Mouse (Mus musculus) ovary, postnatal 10 days (tissue): ENCODE data around the gene Cyp2j9.
A peak's percentile ranks its signal among the peaks of the same experiment; 100 is the strongest.
"Not testable (repeated sequence)": the region's sequence is repeated elsewhere in the genome, so short reads cannot be mapped to it uniquely, and the experiment has no call there.

Experiments used
- DNase-seq: peaks from one replicate; pipeline ENCODE4 v3.0.0; 2022; ENCODE audit warnings: low spot score

Cyp2j9 gene

DNA sequence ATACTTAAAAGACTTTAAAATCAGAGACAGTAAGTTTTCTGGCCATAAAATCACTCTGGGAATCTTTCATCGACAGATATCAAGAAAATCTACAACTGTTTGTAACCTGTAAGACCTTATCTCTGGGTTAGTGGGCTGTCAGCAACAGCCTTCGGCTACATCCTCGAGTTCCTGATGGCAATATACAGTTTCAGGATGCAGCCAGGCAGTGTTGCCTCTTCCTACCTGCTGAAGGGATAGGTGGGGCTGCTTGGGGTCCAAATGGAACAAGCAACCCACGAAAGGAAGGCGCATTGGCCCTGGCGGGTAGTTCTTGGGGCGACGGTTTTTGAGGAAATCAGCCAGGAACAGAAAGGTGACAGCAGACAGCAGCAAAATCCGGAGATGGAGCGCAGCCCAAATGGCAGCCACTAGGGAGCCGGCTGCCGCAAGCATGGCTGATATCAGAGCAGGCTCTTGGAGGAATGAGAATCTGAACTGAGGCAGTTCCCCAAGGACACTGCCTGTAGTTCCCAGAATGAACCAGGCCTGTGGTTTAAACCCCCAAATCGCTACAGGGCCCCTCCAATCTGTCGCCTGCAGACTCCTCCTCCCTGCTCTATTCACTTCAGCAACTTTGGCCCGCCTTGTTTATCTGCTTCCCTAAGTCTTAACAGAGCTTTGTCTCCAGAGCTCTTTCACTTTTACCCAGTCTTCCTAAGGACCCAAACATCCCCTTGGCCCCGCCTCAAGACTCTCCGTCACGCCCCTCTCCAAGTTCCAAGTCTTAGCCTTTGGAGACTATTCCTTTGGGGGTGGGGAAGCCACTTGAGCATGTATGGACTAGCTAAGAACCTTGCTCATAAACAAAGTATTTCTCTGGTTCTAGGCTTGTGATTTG, at the start of gene Cyp2j9:
Gene Cyp2j9, minus strand, starts transcription at position 668 of the 880 bp plus-strand sequence.
- DNase-seq = peak; percentile 44

DNA sequence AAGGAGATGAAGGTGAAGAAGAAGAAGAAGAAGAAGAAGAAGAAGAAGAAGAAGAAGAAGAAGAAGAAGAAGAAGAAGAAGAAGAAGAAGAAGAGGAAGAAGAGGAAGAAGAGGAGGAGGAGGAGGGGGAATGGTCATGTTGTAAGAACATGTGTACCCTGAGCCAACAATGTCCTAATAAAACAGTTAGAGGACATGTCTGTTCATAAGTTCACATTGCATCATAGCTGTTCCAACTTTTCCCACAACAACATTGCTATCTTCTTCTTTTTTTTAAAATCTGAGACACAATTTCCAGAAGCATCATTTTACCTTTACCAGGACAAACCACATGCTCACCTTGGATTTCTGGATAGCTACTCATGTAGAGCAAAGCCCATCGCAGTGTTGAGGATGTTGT, 44.1 kb upstream of the Cyp2j9 start:
- DNase-seq = no peak

DNA sequence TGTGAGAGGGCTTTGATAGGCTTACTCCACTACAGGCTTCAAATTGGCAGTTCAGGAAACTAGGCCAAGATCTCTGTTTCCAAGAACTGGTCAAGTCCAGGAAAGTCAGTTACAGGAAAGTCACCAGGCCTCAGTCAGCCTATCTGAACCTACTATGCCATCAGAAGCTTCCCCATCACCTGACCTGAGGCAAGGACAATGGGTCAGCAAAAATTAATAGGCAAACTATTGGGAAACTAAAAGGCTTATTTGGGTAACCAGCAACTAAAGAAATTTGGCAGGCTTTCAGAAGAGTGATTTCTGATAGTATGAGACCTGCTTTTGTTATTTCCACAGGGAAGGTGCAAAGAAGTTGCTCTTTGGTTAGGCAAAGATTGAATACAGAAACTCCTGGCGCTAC, 31.1 kb upstream of the Cyp2j9 start:
- DNase-seq = no peak

DNA sequence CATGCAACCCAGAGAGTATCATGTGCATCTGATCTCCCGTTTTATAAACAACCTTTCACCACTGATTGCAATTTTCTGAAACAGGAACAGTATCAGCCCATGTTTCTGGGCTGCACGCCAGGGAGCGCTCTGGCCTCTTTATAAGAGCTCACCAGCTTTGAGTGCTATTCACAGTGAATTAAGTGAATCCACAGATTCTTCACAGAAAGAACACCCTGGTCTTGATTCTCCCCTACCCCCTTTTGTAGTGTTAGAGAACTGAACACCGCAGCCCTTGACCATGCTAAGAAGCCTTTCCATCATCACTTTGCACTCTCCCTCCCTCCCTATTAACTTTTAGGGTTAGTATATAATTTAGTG, 393 bp upstream of the Cyp2j9 start:
- no peak for DNase-seq

DNA sequence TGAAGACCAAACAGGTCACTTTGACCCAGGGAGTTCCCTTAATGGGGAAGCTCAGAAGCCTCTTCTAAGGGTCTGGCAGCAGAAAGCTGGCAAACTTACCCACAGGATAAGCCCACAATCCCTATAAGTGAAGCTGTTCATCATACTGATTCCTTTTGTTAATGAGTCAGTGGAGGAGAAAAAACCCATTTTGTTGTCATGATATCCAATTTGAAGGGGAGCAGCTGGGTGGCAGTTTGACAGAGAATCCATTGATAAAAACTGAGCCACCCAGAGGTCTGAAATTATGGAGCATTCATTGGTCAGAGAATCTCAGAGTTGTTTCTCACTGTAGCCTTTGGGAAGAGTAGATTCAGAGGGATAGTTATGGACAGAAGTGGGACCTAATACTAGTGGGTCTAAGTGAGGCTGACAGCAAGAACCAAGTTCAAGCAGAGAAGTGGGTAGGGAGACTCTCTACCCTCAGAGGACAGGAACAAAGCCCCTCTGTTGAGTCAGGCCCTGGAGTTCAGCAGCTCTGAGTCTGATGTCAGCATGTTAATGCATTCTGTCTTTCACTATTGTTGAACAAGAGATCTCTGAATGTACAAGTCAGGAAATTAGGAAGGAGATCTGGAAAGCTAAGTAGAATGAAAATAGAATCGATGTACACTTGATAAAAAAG, 9.8 kb downstream of the Cyp2j9 start:
- DNase-seq = no peak

DNA sequence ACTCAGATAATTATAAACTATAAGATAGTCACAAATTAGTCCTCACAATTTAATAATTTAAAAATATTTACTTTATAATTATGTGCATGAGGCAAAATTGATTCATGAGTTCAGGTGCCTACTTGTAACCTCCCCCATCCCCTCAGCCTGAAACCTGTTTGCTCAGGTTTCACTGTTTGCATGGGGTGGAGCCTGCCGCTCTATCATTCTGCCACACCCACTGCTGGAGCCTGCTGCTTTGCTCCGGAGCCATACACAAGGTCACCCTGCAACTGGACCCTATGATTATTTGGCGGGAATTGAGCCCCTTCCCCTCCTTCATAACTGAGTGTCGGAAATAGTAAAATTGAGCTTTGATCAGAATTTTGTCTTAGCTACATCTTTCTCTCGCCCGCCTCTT, 11.0 kb downstream of the Cyp2j9 start:
- DNase-seq = not testable (repeated sequence)

DNA sequence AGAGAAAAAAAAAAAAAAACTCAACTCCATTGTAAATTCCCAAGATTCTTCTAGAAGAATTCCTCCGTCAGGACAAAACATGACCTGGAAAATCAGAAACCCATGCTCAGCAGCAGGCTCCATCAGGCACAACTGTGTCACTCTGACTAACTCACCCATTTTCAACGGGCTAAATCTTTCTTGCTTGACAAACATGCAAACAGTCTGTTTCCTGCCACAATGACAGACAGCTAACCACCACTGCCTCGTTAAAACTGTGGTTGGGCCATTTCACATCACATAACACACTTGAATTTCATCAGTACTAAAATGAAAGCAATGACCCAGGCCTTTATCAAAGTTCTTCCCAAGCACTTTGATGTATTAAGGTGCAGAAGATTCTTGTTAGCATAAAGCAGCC, 21.9 kb downstream of the Cyp2j9 start:
- DNase-seq = no peak

DNA sequence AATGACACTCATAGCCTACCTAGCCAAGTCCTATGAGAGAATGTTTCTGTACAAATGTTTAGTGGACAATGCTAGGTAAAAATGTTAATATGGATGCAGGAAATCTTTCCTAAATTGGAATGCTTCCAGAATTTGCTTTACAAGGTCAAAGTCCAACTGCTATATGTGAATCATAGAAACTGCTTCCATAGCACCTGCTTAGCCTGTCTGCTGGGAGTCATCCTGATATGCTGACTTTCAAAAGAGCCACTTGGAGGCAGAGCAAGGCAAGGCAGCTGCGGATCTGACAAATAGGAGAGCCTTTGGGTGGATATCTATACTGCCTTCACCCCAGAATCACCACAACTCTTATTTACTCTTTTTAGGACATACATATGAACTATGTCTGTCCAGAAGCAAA, 23.4 kb downstream of the Cyp2j9 start:
- no peak for DNase-seq

DNA sequence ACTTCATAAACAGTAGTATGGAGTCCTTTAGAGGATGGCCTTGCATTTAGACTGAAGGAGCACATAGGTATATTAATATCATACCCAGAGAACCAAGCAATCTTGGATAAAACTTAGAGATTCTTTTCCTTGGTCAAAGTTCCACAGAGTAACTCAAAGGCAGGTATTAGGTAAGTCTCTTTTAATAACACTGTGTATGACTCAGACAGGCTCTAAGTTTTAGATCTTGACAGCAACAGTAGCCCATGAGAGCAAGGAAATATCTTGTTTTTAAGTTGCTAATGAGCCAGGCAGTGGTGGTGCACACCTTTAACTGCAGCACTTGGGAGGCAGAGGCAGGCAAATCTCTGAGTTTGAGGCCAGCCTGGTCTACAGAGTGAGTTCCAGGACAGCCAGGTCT, 25.6 kb downstream of the Cyp2j9 start:
- DNase-seq = no peak

DNA sequence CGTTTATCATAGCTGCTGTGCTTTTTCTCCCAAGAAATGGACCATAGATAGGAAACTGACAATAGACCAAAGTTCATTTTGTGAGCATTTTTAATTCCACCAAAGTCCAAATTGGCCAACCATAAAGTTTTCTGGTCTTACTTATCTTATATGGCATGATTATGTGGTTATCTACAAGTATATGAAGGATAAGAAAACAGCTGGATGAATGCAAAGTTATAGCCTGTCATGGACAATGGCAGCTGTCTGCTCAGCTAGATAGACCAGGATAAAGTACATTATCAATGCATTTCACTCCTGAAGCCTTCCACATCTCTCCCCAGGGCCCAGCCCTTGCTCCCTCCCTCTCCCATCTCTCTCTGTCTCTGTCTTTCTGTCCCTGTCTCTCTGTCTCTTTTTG, 30.9 kb downstream of the Cyp2j9 start:
- no peak for DNase-seq

DNA sequence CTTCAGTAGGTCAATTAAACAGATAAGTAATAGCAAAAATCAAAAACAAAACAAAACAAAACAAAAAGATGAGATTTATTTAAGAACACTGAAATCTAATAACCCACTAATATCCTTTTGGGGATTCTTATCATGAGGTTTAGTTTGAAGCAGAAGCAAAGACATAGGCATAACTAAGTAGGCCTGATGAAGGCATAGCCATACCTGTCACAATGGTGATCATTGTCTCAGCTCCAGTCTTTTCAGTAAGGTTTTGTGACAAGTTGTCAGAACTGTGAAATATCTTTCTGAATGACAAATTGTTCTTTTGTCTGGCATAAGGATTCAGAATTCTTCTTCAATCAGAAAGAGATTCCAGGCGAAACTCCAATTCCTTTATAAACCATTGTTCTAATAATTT, 31.6 kb downstream of the Cyp2j9 start:
- no peak for DNase-seq

DNA sequence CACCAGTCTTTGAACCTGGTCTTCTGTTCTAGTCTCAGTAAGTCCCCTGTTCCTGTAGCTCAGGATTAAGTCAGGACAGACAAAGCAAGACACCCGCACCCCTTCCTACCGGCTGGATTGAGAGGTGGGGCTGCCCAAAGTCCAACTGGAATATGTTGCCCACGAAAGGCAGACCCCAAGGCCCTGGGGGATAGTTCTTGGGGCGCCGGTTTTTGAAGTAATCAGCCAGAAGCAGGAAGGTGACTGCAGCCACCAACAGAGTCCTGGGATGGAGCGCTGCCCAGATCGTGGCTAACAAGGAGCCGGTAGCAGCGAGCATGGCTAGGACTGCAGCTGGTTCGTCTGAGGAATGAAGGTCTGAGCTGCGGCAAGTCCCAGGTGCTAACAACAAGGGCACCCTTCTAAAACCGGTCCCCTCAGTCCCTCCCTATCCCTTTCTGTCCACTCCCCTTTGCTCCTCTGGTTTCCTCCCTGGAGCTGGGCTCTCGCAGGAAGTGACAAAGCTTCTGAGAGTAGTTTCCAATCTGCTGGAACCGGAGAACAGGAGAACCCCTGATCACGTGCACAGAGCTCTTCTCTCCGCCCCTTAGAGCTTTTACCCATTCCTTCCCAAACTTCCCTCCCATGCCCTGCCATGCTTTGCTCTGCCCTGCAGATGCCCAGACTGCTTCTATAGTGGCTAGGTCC, 38.1 kb downstream of the Cyp2j9 start, which contains the start of gene Cyp2j6:
Gene Cyp2j6, minus strand, starts transcription at position 529 of the 687 bp plus-strand sequence.
- peak; percentile 7 for DNase-seq

DNA sequence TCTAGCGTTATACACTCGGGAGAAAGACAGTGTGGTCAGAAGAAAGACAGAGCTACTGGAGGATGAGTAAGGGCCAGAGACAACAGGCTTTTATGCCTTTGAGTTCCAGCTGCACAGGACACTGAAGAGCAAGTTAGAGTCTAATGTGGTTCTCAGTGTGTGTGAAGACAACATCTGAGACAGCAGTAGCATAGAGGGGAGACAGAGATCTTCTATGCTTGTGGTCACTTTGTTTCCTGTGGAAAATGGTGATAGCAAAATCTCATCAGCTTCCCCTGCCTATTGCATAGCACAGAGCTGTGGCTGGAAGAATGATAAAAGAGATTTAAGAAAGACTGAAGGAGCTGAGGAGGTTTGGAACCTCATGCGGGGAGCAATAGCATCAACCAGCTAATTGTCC, 39.8 kb downstream of the Cyp2j9 start:
- DNase-seq = no peak

DNA sequence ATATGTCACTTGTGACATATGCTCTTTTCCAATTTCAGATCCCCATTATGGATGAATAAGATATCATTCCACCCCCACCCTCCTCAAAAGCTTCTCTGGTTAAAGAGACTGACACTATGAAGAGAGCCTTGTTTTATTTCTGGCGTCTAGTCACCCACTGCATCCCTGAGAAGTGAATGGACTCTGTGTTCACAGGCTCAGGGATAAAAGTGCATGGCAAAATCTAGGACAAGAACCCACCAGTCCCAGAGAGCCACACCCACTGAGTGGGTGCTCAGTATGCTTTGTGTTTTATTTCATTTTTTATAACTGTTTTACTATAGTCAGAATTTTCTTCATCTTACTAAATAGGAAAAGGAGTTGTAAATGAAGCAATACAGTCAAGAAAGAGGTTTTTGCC, 45.4 kb downstream of the Cyp2j9 start:
- DNase-seq = no peak

DNA sequence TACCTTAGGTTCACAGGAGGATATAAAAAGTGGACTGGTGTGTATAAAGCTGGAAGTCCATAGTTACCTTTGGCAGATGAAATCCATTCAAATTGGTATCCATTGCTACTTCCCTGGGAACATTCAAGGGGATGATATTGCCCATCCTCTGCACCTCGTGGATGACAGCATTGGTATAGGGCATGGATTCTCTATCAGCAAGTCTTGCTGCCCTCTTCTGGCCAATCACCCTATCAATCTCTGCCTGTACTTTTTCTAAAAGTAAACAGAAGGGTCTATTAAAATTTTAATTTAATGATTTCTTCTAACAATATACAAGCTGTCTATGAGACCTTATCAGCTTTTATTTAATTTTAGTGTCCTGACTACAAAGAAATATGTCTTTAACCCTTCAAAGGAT, 65.6 kb downstream of the Cyp2j9 start:
- DNase-seq = no peak

DNA sequence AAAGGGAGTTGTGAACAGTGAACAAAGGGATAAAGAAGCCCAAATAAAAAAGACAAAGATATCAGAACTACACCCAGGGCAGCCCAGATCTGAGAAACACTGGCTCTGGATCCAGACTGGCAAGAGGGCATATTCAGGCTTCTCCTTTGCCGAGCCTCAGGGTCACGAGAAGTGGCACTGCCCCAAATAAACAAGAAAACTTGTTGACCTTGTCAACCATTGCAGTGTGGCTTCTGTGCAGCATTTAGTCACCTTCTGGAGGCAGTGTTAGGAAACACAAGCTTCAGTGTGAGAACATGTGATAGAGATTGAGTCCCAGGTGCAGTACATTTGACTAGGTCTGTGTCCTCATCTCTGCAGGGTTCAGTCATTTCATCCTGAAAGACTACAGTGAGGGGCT, 69.1 kb downstream of the Cyp2j9 start:
- DNase-seq = no peak
